Mouse (Mus musculus) liver, embryonic 14.5 days (tissue): ENCODE data around the gene Fam71e2. TPM values are rescaled to one million over a fixed set of nuclear protein-coding genes. Genes with fewer than 3 reads are reported as not detected.
"Not testable (repeated sequence)": the region's sequence is repeated elsewhere in the genome, so short reads cannot be mapped to it uniquely, and the experiment has no call there.

Experiments used
- ATAC-seq: fragments of 200-750 bp; cut with Nextera tagmentation; 2 replicates; pipeline ENCODE4 v1.8.0; 2017; ENCODE audit warnings: moderate number of reproducible peaks, mild to moderate bottlenecking, moderate library complexity; ENCODE audit not compliant: insufficient read depth
- DNase-seq, 3 experiments: peaks; one replicate each; pipeline ENCODE4 v3.0.0-alpha.2; 2012 to 2013; ENCODE audit warnings: low read depth in 3 of 3, low spot score in 3 of 3
- H3K27ac ChIP-seq: fragments of 300-500 bp; sonication (generic); 2 replicates; pipeline ENCODE4 v1.5.1; 2014; ENCODE audit warnings: moderate library complexity, mild to moderate bottlenecking, control low read depth, inconsistent platforms
- H3K27me3 ChIP-seq: fragments of 300-500 bp; sonication (generic); 2 replicates; pipeline ENCODE4 v1.6.1; 2014; ENCODE audit warnings: mild to moderate bottlenecking, low read length, moderate library complexity; ENCODE audit not compliant: control insufficient read depth, insufficient read depth
- H3K36me3 ChIP-seq: fragments of 300-500 bp; sonication (generic); replicated peaks from 2 replicates; pipeline ENCODE4 v1.6.1; 2014; ENCODE audit warnings: low read depth; ENCODE audit not compliant: control insufficient read depth, insufficient read depth
- H3K4me1 ChIP-seq, 2 experiments: fragments of 200-500 bp in 1 of 2; fragments of 300-500 bp in 1 of 2; sonication (generic) in 1 of 2; replicated peaks; 2 replicates each; pipeline ENCODE4 v1.6.1; 2012 to 2014; ENCODE audit warnings: antibody characterized with exemption in 1 of 2, inconsistent platforms in 1 of 2, low read length in 1 of 2; ENCODE audit not compliant: control insufficient read depth in 2 of 2, insufficient read depth in 2 of 2
- H3K4me2 ChIP-seq: fragments of 300-500 bp; sonication (generic); 2 replicates; pipeline ENCODE4 v1.6.1; 2014; ENCODE audit warnings: low read depth, mild to moderate bottlenecking, control low read depth, moderate library complexity
- H3K4me3 ChIP-seq, 2 experiments: fragments of 200-500 bp in 1 of 2; fragments of 300-500 bp in 1 of 2; sonication (generic) in 1 of 2; 2 replicates each; pipeline ENCODE4 v1.5.1; 2012 to 2014; ENCODE audit warnings: low read depth in 2 of 2, low read length in 2 of 2, mild to moderate bottlenecking in 2 of 2, control low read depth in 1 of 2, inconsistent platforms in 1 of 2, moderate library complexity in 1 of 2; ENCODE audit not compliant: insufficient read depth in 1 of 2
- H3K9ac ChIP-seq: fragments of 300-500 bp; sonication (generic); replicated peaks from 2 replicates; pipeline ENCODE4 v1.6.1; 2014; ENCODE audit warnings: mild to moderate bottlenecking, control low read depth, moderate library complexity
- H3K9me3 ChIP-seq: fragments of 300-500 bp; sonication (generic); 2 replicates; pipeline ENCODE4 v1.6.1; 2016; ENCODE audit warnings: low read length, mixed read lengths; ENCODE audit not compliant: control insufficient read depth
- CTCF ChIP-seq: IDR thresholded peaks from 2 replicates; pipeline ENCODE4 v1.5.1; 2016; ENCODE audit warnings: antibody characterized with exemption, low read depth, control low read depth
- EP300 ChIP-seq: IDR thresholded peaks from 2 replicates; pipeline ENCODE4 v1.6.1; 2016; ENCODE audit warnings: antibody characterized with exemption, low read depth
- WGBS: fragments of 180-500 bp; shearing (Covaris S2); extraction: QIAGEN DNeasy Blood & Tissue Kit; methylation state at CpG from one replicate; pipeline ENCODE4 v1.1.7; 2014; ENCODE audit not compliant: insufficient replicate concordance; 5-methylcytosine and 5-hydroxymethylcytosine counted together
- polyA plus RNA-seq, 2 experiments: library from polyadenylated mRNA; depleted of rRNA in 1 of 2; stranded (reverse) in 1 of 2; unstranded in 1 of 2; fragments of >200 nt; fragmentation: Nextera tagmentation in 1 of 2; extraction: Ambion mirVana in 1 of 2; gene quantifications; 2 replicates each; pipeline versions ENCODE4 v1.2.1 to v1.2.3; 2012 to 2014

Gene Fam71e2
- polyA plus RNA-seq (2012; rRNA removed), result not detected in 2 replicates
- not detected in 2 replicates for polyA plus RNA-seq (2014; fragmentation: Nextera tagmentation; extraction: Ambion mirVana)

GRCm38 (mm10) chr7:4771202-4771601 is at the start of gene Fam71e2:
Fam71e2 (minus strand) TSS chr7:4771302.
- Histone ChIP-seq H3K4me3 (no peak within 1 kb of the TSS), H3K27ac (no peak within 1 kb of the TSS), H3K36me3 (no peaks in the 10 kb centered on the region), H3K9me3 (no peaks in the 10 kb centered on the region), H3K9ac (no peak within 1 kb of the TSS), H3K4me2 (no peak within 1 kb of the TSS), H3K27me3 (peaks cover 25% of the 10 kb centered on the region), H3K4me1 (no peaks in the 10 kb centered on the region)
- TF ChIP-seq CTCF (no peak), EP300 (no peak)
- WGBS, result 39% methylated on average over 3 of the region's 5 CpGs
- ATAC-seq (no peak), DNase-seq (no peak)

GRCm38 (mm10) chr7:4816559-4816958 is 45.5 kb upstream of the Fam71e2 start:
- Histone ChIP-seq H3K36me3 (no peaks in the 10 kb centered on the region), H3K4me1 (peaks cover 6 to 7% of the 10 kb centered on the region in 2 experiments), H3K9me3 (no peaks in the 10 kb centered on the region), H3K4me2 (no peak overlapping the region), H3K27ac (no peak overlapping the region), H3K9ac (no peak overlapping the region; the same call in 1 of the 2 replicates), H3K4me3 (no peak overlapping the region), H3K27me3 (no peaks in the 10 kb centered on the region)
- no peak for DNase-seq
- TF ChIP-seq EP300, result no peak
- no peak for TF ChIP-seq CTCF
- no peak for ATAC-seq

- Histone ChIP-seq H3K36me3 (peaks cover 31% of the 10 kb centered on the region), H3K4me2 (peak overlapping the region; percentile 77), H3K27me3 (no peaks in the 10 kb centered on the region), H3K4me1 (peaks cover 26 to 27% of the 10 kb centered on the region in 2 experiments), H3K27ac (peak overlapping the region; percentile 82), H3K9ac (peak overlapping the region; percentile 81), H3K4me3 (peak overlapping the region; percentile 100), H3K9me3 (no peaks in the 10 kb centered on the region)
- no peak for DNase-seq
- TF ChIP-seq EP300 (no peak), CTCF (no peak)
- no peak for ATAC-seq
- 13% methylated on average over 8 of the region's 8 CpGs for WGBS
Measured at GRCm38 (mm10) chr7:4813105-4813791, 42.1 kb upstream of the Fam71e2 start.

DNA sequence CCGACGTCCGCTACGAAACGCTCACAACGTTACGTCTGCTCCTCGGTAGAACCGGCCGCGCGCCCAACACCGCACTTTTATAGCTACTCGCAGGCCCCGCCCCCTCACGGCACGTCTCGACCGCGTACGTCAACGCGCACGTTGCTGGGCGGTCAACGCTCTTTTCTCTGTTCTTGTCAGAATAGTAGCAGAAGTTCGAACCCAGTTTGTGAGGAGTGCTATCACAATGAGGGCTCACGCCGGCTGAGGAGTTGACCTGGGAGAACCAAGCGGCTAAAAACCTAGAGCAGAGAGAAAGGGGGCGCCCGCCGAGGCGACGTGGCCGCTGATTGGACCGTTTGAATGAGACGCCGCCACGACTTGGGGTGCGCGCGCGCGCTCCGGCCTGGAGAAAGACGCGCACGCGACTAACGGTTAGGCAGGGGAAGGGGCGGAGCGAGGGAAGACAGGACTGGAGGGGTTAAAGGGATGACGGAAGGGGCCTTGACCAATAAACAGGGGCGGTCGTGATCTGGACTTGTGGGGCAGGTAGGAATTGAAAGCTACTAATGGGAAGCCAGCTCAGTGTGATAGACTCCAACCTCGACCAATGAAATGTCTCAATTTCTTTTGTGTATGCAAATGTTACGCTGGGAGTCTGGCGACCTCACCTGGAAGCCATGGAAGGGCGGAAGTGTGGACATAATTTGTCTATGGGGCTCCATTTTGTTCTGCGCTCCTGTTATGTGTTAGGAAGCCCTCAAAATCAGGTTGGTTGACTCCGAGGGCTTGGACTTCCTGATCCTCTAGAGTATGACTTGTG is 41.4 kb upstream of the Fam71e2 start, which contains the start of gene Ube2s:
TSS of gene Ube2s (minus strand) at position 288 of the 802 bp plus-strand sequence.
- peaks cover 35% of the 10 kb centered on the region for H3K36me3 ChIP-seq
- H3K4me1 ChIP-seq, result peaks cover 29 to 30% of the 10 kb centered on the region in 2 experiments
- DNase-seq (peak; percentile 99 to 100 (median 100)), ATAC-seq (peak; percentile 96)
- peak within 1 kb of the TSS; percentile 100 for H3K4me3 ChIP-seq
- no peaks in the 10 kb centered on the region for H3K9me3 ChIP-seq
- WGBS, result under 1% methylated on average over 62 of the region's 62 CpGs
- peak; percentile 59 for TF ChIP-seq EP300
- TF ChIP-seq CTCF, result peak; percentile 50
- H3K4me2 ChIP-seq, result peak within 1 kb of the TSS; percentile 98
- H3K9ac ChIP-seq, result peak within 1 kb of the TSS; percentile 95
- no peaks in the 10 kb centered on the region for H3K27me3 ChIP-seq
- peak within 1 kb of the TSS; percentile 82 for H3K27ac ChIP-seq

DNA sequence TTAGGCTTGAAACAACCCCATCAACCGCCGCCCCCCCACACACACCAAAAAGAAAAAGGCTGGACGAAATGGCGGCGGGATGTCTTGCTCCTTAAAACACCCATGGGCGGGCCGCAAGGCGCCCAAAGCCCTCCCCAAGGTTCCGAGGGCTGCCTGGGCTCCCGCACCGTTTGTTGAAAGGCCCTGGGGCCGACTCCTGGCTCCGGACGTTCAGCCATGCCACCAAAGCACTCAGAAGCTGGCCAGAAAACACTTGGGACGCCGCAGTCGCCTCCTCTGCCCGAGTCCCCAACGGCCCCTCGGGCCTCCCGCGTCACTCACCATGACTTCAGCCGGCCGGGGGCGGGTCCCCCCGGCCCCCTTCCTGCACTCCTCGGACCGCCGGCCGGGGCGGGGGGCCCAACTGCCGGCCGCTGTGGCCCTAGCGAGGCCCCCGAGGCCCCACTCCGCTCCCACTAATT is 40.8 kb upstream of the Fam71e2 start:
- no peaks in the 10 kb centered on the region for H3K9me3 ChIP-seq
- H3K4me2 ChIP-seq, result peak overlapping the region; percentile 98
- H3K4me3 ChIP-seq, result peak overlapping the region; percentile 100
- H3K27me3 ChIP-seq, result no peaks in the 10 kb centered on the region
- WGBS, result under 1% methylated on average over 23 of the region's 36 CpGs
- peaks cover 35 to 36% of the 10 kb centered on the region in 2 experiments for H3K4me1 ChIP-seq
- DNase-seq (no peak), ATAC-seq (peak; percentile 9; the same call in 1 of the 2 replicates)
- H3K36me3 ChIP-seq, result peaks cover 42% of the 10 kb centered on the region
- TF ChIP-seq EP300 (no peak), CTCF (no peak)
- H3K9ac ChIP-seq, result peak overlapping the region; percentile 95
- H3K27ac ChIP-seq, result peak overlapping the region; percentile 82

DNA sequence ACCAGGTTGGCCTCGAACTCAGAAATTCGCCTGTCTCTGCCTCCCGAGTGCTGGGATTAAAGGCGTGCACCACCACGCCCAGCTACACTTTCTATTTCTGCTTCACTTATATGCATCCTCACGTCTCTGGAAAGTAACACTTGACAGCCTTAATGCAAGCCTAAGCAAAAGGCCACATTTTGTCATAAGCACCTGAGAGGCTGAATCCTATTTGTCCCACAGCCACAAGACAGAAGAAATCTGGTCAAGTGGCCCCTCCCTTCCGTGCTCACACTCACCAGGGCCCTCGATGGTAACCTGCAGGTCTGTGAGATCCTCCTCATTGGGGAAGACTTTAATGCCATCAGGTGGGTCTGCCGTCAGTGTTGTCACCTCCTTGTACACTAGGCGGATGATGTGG is 40.0 kb upstream of the Fam71e2 start:
- Histone ChIP-seq H3K36me3 (peaks cover 49% of the 10 kb centered on the region), H3K4me1 (peaks cover 39 to 40% of the 10 kb centered on the region in 2 experiments), H3K27ac (peak overlapping the region; percentile 82), H3K4me2 (peak overlapping the region; percentile 98), H3K9ac (peak overlapping the region; percentile 95), H3K4me3 (peak overlapping the region; percentile 100)
- DNase-seq, H3K27me3 ChIP-seq, H3K9me3 ChIP-seq, ATAC-seq: not testable (repeated sequence)
- 11% methylated on average over 10 of the region's 10 CpGs for WGBS
